Mouse (Mus musculus): ENCODE data around the gene Tbc1d9.

Tbc1d9 gene

DNA sequence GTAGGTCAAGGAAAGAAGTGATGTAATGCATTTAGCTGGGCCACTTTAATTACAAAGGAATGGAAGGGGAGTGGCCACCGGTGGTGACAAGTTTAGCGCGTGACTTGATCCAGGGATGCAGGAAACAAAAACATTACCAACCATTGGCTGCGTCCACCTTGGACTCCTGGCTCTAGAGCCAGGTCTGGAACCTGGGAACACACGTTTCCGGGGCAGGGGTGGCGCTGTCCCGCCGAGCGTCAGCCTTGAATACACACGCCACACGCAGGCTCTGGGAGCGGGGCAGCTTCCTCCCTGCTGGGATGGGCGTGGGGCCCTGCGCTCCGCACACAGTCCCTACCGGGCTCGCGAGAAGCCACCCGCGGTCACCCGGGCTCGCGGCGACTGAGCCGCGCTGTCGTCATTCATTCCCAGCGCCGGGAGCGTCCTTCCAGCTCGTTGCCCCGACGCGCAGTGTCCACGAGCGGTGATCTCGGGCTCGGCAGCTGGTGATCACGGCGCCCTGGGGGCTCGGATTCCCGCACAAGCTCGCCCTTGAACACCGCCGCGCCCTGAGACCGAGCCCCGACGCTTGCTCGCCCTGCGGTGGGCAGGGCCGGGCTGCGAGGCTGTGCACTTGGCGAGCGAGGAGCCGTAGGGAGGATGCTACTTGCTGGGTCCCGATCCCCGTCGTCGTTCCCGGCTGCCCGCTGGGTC is at the start of gene Tbc1d9:
Gene Tbc1d9 (plus strand): TSS at position 118 of the 696 bp plus-strand sequence.
- in situ Hi-C loops (cut with MboI; ENCODE audit: unreplicated experiment in 2 of 2), result loop anchor here (5.0 to 10.0 kb wide), 3 partner anchors 63 to 429 kb away; no protein-coding TSS in a partner anchor

DNA sequence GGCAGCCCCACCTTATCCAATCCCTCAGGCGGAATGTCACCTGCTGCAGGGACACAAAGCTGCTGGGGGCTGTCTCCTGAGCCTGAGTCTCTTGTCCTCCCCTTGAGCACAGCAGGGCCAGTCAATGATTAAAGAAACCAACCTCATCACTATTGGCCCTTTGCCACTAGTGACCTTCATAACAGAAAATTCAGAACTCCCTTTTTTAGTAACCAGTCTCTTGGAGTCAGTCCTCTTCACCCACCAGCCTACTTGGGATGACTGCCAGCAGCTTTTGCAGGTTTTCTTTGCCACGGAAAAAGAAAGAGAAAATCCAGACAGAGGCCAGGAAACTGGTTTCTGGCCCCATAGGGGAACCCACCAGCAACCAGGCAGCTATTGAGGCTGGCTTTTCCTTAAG is 30.1 kb upstream of the Tbc1d9 start:
- in situ Hi-C loops (cut with MboI; ENCODE audit: unreplicated experiment in 2 of 2), result no loop called here

DNA sequence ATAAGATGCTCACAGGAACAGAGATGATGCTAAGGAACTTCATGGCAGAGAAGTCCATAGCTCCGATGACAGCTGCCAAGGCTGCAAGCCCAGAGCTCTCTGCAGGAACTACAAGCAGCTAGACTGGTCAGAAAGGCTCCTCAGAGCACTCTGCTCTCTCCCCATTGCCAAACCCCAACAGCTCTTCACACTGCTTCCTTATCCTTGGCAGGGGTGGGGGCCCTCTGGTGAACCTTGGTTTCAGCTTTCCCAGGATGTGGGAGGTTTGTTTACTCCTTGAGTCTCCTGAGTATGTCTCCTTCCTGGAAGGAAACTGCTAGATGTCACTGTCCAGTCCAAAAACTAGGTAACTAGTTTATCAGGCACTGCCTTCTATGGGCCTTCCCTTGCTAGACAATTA is 25.1 kb upstream of the Tbc1d9 start:
- in situ Hi-C loops (cut with MboI; ENCODE audit: unreplicated experiment in 2 of 2), result no loop called here

DNA sequence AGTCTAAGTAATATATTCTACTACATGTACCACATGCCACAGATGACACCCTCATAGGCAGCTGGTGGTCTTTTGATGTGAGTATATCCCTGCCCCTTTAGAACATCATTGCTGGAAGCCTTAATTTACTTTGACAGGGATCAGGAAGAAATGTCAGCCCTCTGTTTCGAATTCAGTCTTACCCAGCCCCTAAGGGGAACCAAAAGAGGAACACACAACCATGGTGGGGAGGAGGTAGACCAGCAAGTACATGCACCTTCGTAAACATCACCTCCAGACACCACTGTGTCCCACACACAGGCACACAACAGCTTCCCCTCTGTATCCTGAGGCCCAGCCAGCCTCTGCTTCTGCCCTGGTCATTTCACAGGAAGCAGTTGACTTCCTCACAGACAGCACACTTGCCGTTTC is 24.4 kb upstream of the Tbc1d9 start:
- in situ Hi-C loops (cut with MboI; ENCODE audit: unreplicated experiment in 2 of 2), result no loop called here

DNA sequence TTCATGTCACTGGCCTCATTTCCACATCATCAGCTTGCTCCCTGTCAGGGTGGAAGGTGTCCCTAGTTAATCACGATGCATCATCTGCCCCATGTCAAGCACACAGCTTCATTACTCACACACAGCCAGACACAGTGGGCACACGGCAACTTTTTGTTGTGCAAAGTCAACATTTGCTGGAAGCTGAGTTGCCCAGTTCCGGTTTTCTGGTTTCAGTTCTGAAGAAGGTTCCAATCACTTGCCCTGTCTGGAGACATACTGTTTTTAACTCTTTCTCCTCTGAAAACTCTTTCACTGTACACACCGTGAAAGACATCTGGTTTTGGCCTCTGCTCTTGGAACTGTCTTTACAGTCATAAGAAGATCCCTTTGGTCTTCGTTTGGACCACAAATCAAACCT is 23.8 kb upstream of the Tbc1d9 start:
- in situ Hi-C loops (cut with MboI; ENCODE audit: unreplicated experiment in 2 of 2), result no loop called here

DNA sequence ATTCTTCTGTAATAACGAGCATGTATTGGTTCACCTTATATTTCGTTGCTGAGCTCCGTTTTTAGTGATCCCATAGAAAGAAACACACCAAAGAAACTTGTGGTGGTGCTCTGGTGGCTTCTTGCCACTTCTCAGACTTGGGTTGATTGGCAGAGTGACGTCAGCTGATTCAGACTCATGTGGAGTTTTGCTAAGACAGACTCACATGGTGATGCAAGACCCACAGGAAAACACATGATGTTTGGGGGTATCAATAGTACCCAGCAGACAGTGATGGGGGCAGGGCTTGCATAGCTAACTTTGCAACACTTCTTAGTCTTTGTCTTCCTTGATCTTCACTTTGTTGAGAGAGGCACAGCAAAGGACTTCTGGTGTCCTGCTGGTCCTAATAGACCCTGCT is 20.6 kb upstream of the Tbc1d9 start:
- in situ Hi-C loops (cut with MboI; ENCODE audit: unreplicated experiment in 2 of 2), result no loop called here

DNA sequence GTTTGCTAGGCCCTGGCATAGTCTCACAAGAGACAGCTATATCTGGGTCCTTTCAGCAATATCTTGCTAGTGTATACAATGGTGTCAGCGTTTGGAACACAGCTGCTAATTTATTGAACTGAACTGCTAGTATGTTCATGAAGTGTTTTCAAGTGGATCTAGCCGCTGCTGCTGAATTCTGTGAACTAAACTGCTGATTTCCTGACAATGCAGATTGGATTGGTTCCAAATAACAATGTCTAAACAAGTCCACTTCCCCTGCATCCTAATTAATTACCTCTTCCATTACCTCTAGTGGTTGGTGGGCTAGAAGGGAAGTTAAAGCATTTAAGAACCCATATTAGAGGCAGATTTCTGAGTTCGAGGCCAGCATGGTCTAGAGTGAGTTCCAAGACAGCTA is 19.7 kb upstream of the Tbc1d9 start:
- in situ Hi-C loops (cut with MboI; ENCODE audit: unreplicated experiment in 2 of 2), result no loop called here

DNA sequence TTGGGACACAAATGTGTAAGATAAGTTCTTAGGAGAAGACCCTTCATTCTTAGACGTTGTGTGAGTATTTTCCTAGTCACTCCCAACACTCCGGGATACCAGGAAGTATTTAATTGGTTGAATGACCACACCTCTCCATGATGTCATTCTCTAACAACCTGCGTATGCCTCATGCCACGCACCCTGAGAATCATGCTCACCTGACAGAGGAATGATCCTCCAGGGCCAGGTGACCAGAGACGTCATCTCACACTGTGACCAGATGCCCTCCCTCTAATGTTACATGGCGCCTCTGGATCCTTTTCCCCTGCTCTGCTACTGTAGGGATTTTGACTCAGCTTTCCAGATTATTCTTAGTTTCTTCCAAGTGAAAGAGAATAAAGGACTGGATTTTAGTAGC is 16.0 kb upstream of the Tbc1d9 start:
- in situ Hi-C loops (cut with MboI; ENCODE audit: unreplicated experiment in 2 of 2), result no loop called here

DNA sequence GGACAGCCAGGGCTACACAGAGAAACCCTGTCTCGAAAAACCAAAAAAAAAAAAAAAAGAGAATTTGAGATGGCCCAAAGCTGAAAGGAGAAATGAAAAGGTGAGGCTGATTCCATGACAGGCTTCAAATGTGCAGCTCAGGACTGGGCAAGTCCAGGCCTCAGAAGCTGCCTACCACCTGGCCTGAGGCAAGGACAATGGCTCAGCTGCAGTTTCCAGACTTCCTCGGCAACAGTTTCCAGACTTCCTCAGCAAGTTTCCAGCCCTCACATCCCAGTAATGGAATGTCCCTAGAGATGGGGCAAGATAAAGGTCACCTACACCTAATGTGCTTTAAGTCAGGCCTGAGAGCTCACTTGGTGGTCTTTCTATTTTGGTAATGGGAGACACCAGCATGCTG is 13.1 kb upstream of the Tbc1d9 start:
- in situ Hi-C loops (cut with MboI; ENCODE audit: unreplicated experiment in 2 of 2), result no loop called here

DNA sequence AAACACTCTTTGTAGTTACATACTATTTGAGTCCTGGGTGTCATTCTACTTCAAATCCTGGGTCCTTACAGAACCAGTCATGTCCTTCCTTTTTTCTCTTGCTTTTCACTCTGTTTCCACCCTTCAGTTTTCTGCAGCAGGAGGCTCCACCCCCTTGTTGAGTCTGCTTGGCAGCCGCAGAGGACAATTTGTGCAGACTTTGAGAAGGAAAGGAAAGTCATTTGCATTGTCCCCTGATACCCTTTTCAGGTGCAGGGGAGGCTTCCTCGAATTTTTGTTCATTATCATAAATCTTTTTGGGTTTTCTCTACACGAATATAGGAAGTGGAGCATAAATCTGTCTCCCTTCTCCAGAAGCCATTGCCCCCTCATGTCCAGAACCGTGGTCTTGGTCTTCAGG is 12.7 kb upstream of the Tbc1d9 start:
- in situ Hi-C loops (cut with MboI; ENCODE audit: unreplicated experiment in 2 of 2), result no loop called here

DNA sequence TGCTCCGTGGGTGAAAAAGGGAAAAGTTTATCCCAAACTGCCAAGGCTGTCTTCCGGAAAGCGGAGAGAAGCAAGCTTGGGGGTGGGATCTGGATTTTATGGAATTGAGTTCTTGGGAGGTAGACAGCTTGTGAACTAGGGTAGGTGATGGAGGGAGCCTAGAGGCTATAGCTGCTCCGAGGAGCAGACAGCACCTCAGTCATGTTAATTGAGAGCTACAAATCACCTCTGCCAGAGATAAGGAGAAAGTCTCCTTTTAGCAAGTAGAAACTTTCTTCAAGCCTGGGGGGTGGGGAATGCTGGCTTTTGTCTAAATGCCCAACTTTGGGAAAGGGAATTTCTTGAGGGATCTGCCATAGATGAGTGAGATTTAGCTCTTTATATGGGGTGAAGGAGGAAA is 10.0 kb upstream of the Tbc1d9 start:
- in situ Hi-C loops (cut with MboI; ENCODE audit: unreplicated experiment in 2 of 2), result no loop called here

DNA sequence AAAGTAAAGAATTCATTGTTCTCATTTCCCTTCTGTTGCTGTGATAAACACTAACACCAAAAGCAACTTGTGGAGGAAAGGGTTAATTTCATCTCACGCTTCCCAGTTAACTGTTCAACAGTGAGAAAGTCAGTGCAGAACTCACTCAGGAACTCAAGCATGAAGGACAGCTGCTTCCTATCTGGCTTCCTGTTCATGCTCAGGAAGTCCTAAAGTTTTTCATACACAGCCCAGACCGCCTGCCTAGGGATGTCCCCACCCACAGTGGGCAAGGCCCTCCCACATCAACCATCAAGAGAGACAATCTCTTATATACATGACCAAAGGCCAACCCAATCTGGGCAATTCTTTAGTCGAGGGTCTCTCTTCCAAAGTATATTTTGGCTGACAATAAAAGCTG is 6.2 kb upstream of the Tbc1d9 start:
- in situ Hi-C loops (cut with MboI; ENCODE audit: unreplicated experiment in 2 of 2), result no loop called here

DNA sequence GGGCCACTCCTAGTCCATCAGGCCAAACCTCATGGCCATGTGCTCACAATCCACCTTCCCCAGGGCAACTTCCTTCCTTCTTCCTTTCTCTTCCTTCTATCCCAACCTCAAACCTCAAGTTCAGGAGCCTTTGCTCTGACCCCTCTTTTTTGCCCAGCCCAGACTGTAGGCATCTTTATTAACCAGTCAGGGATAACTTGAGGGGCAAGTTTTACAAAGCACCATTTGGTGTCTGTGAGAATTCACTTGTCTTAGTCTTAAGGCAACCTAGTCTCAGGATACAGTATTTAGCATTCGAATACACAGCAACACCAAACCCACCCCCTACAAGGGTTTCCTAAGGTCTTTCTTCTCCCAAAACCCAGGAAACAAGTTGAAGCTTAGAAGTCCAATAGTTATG is 5.5 kb upstream of the Tbc1d9 start:
- in situ Hi-C loops (cut with MboI; ENCODE audit: unreplicated experiment in 2 of 2), result loop anchor here in 1 of 2 experiments (10.0 kb wide), 1 partner anchor 435 kb away; no protein-coding TSS in a partner anchor

DNA sequence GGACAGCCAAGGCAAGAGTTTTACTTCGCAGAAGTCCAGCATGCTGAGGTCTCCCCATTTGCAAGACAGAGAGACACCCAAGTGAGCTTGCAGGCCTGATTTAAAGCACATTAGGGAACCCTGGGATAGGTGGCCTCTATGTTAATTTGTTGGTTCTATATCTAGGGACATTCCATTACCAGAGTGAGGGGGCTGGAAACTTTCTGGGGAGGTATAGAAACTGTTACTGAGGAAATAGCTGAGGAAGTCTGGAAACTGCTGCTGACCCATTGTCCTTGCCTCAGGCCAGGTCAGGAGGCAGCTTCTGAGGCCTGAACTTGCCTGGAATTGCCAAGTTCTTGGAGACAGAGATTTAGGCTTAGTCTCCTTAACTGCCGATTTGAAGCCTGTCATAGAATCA is 4.5 kb upstream of the Tbc1d9 start:
- in situ Hi-C loops (cut with MboI; ENCODE audit: unreplicated experiment in 2 of 2), result loop anchor here in 1 of 2 experiments (10.0 kb wide), 1 partner anchor 434 kb away; no protein-coding TSS in a partner anchor

DNA sequence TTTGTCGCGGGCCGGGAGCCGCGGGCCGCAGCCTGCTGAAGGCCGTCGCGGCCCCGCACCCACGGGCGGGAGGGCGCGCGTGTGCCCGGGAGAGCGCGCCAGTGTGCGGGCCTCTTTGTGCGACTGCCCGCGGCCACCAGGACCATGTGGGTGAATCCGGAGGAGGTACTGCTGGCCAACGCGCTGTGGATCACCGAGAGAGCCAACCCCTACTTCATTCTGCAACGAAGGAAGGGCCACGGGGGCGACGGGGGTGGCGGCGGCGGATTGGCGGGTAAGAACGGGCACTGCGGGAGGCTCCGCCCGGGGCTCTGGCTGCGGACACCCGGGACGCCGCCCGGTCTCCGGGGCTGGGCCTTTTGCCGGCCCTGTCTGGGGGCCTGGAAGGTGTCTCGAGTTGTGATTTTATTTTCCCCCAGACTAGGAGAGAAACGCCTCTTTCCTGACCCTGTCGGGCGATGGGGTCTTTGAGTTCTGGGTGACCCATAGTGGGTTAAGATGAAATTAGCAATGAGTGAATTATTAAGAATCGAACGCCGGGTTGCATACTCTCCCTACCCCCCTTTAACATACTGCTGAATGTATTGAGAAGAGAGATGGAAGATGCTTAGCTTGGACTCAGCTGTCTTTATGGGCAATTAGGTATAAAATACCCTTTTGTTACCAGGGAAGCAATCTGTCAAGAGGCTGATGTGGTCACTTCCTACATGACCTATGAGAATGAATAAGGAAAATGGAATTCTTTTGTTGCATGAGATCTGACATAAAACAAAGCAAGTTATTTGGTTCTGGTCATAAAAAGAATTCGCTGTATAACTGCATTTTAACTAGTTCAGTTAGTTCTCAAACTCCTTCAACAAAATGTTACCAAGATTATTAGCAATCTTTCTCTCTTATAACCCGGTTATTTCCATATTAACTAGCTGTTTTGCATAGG is 1.0 kb downstream of the Tbc1d9 start, which contains the start of gene Gm10645:
Gene Gm10645 (minus strand): TSS at position 240 of the 937 bp plus-strand sequence.
- in situ Hi-C loops (cut with MboI; ENCODE audit: unreplicated experiment in 2 of 2), result loop anchor here (5.0 to 10.0 kb wide), 3 partner anchors 64 to 429 kb away; no protein-coding TSS in a partner anchor

DNA sequence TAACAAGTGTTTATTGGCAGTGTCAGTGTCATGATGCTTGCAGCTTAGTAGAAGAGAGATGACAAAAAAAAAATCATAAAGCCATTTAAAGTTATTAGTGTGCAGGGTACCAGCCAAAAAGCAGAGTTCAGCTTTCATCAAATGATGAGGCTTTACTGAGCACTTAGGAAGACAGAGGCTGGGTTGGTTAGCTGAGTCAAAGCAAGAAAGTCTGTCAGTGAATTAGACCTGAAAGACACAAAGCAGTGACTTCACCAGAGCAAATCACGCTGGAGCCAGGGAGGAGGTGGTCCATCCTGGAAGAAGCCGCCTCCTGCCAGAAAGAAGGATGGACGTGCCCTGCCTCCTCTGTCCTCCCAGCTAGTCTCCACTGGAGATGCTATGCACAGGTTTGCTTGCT is 2.8 kb downstream of the Tbc1d9 start:
- in situ Hi-C loops (cut with MboI; ENCODE audit: unreplicated experiment in 2 of 2), result loop anchor here (5.0 to 10.0 kb wide), 3 partner anchors 66 to 427 kb away; no protein-coding TSS in a partner anchor

DNA sequence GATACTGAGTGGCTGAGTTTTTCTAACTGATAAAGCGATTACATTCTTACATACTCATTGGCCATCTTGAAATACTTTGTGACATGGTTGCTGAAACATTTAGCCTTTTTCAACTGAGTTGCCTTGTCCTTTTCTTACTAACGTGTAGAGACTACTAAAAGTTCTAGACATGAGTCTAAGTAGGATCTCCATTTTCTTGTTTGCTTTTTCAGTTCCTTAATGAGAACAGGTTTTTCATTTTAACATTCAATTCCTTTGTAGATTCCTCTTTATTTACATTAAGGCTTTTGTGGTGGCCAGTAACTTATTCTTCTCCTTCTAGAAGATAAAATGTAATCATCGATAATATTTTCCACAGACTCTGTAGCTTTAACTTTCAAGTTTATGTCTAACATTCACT is 4.0 kb downstream of the Tbc1d9 start:
- in situ Hi-C loops (cut with MboI; ENCODE audit: unreplicated experiment in 2 of 2), result loop anchor here (5.0 to 10.0 kb wide), 3 partner anchors 67 to 426 kb away; no protein-coding TSS in a partner anchor

DNA sequence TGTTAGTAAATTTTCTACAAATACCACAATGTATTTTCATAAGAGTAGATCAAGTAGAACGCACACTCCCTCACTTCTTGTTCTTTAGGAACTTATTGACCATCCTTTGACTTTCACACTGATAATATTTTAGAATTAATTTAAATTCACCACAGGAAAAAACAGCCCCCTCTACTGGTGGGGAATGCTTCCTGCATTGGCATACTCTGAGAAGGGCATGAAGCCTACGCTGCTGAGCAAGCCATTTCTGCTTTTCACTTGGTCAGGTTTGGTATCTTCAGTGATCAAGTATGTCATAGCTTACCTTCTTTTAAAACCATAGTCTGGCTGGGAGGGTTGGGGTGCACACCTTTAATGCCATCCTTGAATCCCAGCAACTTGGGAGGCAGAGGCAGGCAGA is 4.6 kb downstream of the Tbc1d9 start:
- in situ Hi-C loops (cut with MboI; ENCODE audit: unreplicated experiment in 2 of 2), result loop anchor here (5.0 to 10.0 kb wide), 4 partner anchors 67 to 425 kb away; no protein-coding TSS in a partner anchor

DNA sequence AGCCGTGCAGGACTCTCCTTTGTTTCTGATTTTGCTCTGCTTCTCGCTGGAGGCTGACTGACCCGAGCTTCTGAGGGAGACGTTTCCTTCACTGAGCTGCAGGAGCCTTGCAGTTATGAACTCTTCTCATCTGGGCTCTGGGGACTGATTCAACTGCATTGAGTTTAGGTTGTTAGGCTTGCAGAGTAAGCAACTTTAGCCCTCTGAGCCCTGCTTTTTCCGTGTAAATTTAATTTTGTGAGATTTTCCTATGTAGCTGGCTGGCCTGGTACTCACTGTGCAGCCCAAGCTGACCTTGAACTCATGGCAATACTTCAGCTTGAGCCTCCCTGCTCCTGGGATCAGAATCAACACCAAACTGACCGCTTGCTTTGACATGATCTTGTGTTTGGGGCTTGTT is 5.7 kb downstream of the Tbc1d9 start:
- in situ Hi-C loops (cut with MboI; ENCODE audit: unreplicated experiment in 2 of 2), result loop anchor here in 1 of 2 experiments (10.0 kb wide), 1 partner anchor 274 kb away; no protein-coding TSS in a partner anchor

DNA sequence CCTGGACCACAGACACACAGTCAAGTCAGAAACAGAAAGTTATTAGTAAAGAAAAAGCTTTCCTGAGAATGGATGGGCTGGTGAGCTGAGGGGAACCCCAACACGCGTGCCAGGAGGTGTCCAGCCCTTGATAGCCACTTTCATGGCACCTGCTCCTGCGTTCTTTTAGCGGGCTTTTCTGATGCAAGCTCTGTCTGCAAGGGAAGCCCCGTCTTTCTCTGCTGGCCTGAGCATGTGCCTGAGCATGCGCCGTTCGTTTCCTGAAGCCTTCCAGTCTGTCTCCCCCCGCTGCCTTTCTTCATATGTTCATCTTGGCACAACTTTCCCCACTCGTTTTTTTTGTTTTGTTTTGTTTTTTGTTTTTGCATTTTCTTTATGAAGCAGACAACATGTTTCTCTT is 10.5 kb downstream of the Tbc1d9 start:
- in situ Hi-C loops (cut with MboI; ENCODE audit: unreplicated experiment in 2 of 2), result loop anchor here (5.0 to 10.0 kb wide), 2 partner anchors 269 to 313 kb away; partner anchors contain the start of gene Rnf150 (in 2 of the 2)

DNA sequence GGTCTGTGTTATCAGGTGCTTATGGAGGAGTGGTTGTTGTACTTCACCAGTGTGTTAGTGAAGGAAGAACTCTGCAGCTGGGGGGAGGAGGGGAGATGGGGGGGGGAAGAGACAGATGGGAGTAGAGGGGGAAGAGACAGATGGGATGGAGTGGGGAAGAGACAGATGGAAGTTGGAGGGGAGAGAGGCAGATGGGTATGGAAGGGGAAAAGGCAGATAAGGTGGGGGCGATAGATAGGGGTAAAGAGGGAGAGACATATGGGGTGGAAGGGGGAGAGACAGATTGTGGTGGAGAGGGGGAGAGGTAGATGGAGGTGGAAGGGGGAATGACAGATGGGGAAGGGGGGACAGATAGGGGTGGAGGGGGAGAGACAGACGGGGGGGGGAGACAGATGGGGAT is 11.6 kb downstream of the Tbc1d9 start:
- in situ Hi-C loops (cut with MboI; ENCODE audit: unreplicated experiment in 2 of 2), result loop anchor here (5.0 to 10.0 kb wide), 2 partner anchors 268 to 314 kb away; partner anchors contain the start of gene Rnf150 (in 2 of the 2)

Data from v-Abl transformed pro-B cells (cell line).